Mouse (Mus musculus) layer of hippocampus, adult 18-20 months (tissue): ENCODE results near the gene Atxn2. TPM values are rescaled to one million over a fixed set of nuclear protein-coding genes. Genes with fewer than 3 reads are reported as not detected.
A peak's percentile ranks its signal among the peaks of the same experiment; 100 is the strongest.

Source experiments
- DNase-seq, 2 experiments: peaks; one replicate each; pipeline ENCODE4 v3.0.0; 2022; ENCODE audit warnings: low spot score in 2 of 2
- total RNA-seq, 2 experiments: library from RNA; stranded (reverse); gene quantifications; 2 replicates each; pipeline ENCODE4 v1.2.3; 2021

Atxn2 gene
- total RNA-seq, 2 experiments from 2014 or later = 212 to 241 TPM

DNA sequence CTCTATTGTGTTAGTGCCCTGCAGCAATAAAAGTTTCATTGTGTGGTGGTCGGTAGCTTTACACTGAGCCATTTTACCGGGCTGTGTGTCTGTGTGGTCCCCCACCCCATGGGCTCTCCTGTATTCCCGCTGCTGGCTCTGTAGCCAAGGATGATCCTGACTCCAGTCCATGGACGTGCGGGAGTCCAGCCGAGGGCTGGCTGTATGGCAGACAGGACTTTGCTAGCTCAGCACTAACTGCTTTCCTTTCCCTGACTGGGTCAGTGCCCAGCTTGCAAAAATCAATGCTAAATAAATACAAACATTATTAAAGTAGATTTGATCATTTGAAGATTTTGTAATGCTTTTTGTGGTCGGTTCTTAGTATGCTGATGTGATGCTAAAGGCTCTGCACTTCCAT, 50.3 kb downstream of the Atxn2 start:
- DNase-seq = no peak

DNA sequence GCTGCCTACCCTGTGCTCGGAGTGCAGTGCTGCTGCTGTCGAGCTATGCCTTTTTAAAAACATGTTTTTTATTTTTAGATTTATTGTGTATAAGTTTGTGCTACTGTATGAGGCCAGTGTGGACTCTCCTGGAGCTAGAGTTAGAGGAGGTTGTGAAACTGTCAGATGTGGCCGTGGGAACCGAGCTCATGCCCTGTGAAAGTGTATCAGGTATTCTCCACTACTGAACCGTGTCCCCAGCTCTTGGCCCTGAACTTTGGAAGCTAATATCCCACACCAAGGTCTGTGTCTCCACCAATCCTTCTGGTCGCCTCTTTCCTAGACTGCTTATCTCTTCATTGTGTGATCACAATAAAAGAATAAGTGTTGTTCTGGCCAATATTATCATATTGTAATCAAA, 51.8 kb downstream of the Atxn2 start:
- DNase-seq = no peak

- DNase-seq = no peak
Observed at GRCm38 (mm10) chr5:121765020-121765419, 53.9 kb downstream of the Atxn2 start.

GRCm38 (mm10) chr5:121766038-121766773, 55.1 kb downstream of the Atxn2 start:
- DNase-seq = no peak

GRCm38 (mm10) chr5:121767564-121767963, 56.4 kb downstream of the Atxn2 start:
- peak in 1 of 2 experiments; percentile 37 for DNase-seq

DNA sequence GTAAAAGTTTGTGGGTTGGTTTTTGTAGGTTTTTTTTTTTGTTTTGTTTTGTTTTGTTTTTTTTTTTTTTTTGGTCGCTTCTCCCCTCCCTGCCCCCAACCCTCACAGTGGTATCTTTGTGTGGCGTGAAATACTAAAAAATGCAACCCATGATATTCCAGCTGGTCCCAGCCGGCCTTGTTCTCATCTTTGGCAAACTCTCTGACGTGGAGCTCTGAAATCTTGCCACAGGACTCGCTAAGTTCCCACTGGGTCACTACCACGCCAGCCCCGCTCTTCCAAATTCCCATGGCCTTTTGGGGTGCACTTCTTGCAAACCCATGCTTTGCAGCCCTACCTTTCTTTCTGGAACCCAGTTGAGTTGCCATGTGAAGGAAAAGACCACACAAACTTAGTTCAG, 58.7 kb downstream of the Atxn2 start:
- DNase-seq = no peak

GRCm38 (mm10) chr5:121771611-121772010, 60.5 kb downstream of the Atxn2 start:
- no peak for DNase-seq

DNA sequence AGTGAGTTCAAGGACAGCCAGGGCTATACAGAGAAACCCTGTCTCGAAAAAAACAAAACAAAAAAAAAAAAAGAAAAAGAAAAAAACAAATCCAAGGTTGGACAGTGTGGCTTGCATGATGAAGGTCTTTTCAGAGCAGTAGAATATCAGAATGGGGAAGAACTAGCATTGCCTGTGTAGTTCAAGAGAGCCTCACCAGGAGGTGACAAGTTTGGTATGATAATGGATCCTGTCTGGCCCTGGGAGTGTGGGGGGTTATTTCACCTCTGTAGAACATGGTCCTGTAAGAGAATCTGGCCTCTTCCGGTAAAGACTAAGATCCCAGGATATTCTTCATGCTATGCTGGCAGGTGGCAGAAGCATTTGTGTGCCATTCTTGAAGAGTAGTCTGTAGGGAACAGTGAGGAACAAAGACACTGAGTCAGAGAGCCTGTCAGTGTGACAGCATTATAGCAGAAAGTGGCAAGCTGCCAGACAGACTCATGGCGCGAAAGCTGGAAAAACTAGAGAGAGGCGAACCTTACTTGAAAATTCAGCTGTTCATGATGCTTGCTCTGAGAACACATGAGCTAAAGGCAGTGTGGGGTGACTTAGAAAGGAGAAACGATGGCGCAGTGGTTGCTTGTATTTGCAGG, 67.5 kb downstream of the Atxn2 start:
- DNase-seq = peak; percentile 81 to 89

DNA sequence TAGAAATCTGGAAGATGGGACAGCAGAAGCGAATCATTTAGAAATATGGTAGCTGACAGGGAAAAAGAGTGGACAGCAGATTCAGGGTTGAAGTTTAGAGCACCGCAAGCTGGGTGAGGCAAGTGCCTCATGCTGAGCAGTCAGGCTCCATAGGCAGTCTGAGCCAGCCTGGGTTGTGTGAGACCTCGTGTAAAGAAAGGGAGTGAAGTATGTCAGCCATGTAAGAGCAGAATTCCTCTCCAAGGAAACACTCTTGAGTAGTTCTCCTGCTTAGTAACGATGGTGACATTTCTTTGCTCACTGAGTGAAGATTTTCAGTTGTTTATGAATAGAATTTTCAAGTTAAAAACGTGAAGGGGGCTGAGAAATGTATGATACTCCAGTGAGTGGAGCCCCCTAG, 69.0 kb downstream of the Atxn2 start:
- DNase-seq = no peak

GRCm38 (mm10) chr5:121782467-121782866, 71.3 kb downstream of the Atxn2 start:
- DNase-seq = peak in 1 of 2 experiments; percentile 44

- DNase-seq = no peak
Observed at GRCm38 (mm10) chr5:121783862-121784500, 72.8 kb downstream of the Atxn2 start.

DNA sequence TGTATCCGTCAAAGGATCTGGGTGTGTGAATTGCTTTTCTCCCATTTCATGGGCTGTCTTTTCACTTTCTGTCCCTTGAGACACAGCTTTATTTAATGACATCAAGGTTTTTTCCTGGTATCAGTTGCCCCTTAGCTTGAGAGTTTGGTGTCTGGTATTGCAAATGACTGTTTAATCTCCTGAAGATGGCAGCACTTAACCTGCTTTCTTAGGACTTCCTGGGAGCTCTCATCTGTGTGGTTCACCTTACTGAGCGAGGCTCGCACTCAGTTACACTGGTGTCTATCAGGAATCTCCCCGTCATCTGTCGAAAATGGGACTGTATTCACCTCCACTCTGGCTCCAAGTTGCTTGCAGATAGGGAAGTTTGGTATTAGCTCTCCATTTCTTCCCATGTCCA, 79.9 kb downstream of the Atxn2 start:
- no peak for DNase-seq

- no peak for DNase-seq
Observed at GRCm38 (mm10) chr5:121795800-121796199, 84.7 kb downstream of the Atxn2 start.

- no peak for DNase-seq
Observed at GRCm38 (mm10) chr5:121798447-121798846, 87.3 kb downstream of the Atxn2 start.

GRCm38 (mm10) chr5:121807186-121807585, 96.0 kb downstream of the Atxn2 start:
- DNase-seq = peak in 1 of 2 experiments; percentile 39

DNA sequence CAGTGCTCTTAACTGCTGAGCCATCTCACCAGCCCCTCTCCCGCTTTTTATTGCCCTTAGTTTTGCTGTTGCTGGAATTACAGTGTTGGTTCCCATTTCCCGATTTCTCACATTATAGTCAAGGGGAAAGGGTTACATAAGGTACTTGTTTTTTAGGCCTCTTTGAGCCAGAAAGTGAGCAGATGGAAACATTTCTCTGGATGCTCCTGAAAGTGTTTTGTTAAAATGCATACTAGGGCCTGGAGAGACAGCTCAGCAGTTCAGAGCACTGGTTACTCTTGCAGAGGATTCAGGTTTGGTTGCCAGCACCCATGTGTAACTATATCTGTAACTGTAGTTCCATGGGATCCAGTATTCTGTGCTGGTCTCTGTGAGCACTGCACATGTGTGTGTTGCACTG, 97.1 kb downstream of the Atxn2 start:
- no peak for DNase-seq

DNA sequence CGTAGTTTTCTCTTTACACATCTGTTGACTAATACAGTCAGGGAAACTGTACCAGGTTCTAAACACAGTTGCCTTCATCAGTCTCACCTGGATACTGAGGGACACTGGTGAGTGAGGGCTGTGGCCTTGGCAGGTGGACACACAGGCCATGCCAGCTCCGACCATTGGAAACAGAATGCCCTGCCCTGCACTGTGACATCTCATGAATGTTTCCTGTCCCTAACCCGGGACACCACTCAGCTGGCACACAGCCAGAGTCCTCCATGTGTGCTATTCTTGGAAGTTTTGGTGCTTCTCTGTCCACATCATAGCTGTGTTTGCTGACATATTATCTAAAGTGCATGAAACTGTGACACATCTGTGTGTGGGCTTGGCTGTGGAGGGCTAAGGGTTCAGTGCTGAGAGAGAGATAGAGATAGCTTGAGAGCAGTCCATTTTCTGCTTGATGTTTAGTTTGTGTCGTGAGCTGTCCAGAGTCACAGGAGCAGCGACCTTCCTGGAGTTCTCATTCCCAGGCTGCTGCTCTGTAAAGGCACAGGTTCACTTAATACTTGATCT, 98.6 kb downstream of the Atxn2 start:
- no peak for DNase-seq

DNA sequence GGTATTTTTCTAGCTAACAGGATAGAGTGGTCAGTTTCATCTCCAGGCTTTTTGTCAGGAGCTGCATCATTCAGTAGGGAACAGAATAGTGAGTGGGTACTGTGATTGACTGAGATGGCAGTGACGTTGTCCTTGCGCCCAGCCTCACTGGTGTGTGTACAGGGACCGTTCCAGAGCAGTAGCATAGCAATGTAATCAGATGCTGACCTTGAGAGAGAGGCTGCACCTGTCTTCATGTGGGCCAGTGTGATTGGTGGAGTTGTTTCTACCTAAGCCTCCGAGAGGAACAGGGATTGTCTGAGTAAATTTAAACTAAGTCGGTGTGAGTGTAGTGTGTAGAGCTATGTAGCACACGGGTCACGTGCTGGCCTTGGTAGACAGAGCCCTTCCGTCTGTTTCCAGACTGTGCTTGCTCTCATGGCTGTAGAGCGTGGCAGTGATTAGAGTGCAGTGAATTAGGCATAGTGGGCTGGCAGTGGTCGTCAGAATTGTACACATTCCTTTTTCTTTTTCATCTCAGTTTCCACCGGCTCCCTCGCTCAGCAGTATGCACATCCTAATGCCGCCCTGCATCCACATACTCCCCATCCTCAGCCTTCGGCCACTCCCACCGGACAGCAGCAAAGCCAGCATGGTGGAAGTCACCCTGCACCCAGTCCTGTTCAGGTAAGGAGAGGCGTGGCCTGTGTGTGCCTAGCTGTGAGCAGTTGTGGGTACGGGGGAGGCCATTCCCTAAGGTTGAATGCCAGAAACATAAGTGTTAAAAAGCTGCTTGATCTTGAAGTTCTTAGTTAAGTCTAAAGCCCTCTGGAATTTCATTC, 99.4 kb downstream of the Atxn2 start:
- peak in 1 of 2 experiments; percentile 8 for DNase-seq

- DNase-seq = peak in 1 of 2 experiments; percentile 37
Observed at GRCm38 (mm10) chr5:121811485-121811931, 100.4 kb downstream of the Atxn2 start.

DNA sequence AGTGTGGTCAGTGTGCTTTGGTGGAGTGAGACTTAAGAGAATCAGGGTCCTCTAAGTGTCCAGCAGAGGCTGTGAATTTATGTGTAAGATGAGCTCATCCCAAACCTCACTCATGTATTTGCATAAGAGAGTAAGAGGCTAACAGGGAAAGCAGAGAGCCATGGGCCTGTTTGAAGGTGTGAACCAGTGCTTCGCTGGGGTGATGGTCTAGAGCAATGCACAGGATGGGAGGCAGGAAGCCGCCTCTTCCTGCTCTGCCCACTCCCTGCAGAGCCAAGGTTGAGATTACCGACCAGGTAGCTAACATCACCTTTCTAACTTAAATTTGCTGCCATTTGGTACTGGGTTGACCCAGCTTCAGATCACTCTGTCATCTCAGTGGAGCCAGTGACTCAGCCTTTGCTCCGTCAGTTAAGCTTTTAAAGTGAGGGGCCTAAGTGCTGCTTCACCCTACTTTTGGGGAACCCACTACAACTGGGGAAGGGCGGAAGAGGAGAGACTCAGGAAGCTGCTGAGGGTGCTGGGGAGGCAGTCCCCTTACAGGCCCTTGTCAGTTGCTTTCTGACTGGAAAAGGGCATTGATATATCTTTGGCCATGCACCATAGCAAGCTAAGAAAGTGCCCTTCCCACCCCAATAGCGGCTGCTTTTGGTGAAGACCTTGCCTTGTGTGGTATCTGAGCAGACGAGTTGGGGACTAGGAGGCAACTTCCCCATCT, 101.5 kb downstream of the Atxn2 start:
- DNase-seq = no peak
